Mouse (Mus musculus) lung, adult 2 months (tissue): ENCODE results near the gene Slc38a10.

Experiments
- CTCF ChIP-seq: fragments of 200-500 bp; IDR thresholded peaks from 2 replicates; pipeline ENCODE4 v1.5.1; 2011; ENCODE audit warnings: mild to moderate bottlenecking, low read length, control low read depth; ENCODE audit not compliant: insufficient read depth
- POLR2A ChIP-seq: fragments of 200-500 bp; IDR thresholded peaks from 2 replicates; pipeline ENCODE4 v1.6.1; 2011; ENCODE audit warnings: low read depth, mild to moderate bottlenecking, control low read depth, low read length, borderline replicate concordance; ENCODE audit errors: extremely low read depth

- TF ChIP-seq POLR2A (no peak), CTCF (no peak)
These were observed 44.1 kb downstream of the Slc38a10 start for GRCm38 (mm10) chr11:120107026-120107425.
